Mouse (Mus musculus) liver, postnatal 0 days (tissue): ENCODE data around the gene Med12l.

Source experiments
- CTCF ChIP-seq: sonication (generic); IDR thresholded peaks from 2 replicates; pipeline ENCODE4 v1.5.1; 2016; ENCODE audit warnings: antibody characterized with exemption, low read depth
- EP300 ChIP-seq: IDR thresholded peaks from 2 replicates; pipeline ENCODE4 v1.6.1; 2016; ENCODE audit warnings: antibody characterized with exemption, low read depth, mild to moderate bottlenecking

DNA sequence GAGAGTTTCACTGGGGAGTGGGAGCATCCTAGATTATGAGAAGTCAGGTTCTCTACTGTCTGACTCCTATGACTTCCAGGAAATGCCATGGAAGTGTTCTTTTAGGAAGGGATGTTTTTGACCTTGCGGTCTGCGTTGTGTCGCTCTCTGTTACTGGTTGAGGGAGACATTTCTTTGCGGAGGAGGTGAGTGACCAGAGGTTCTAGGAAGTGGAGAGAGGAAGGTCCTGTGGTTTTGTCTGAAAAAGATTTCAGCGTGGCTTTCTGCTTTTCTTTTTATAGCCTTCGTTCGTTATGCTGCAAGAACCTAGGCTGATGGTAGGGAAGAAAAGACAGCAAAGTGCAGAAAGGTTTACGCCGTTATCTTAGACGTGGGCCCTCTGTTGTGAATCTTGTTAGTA is 92.9 kb downstream of the Med12l start:
- no peak for TF ChIP-seq CTCF
- TF ChIP-seq EP300 = no peak
